Mouse (Mus musculus) macrophage (primary cell): ENCODE results near the gene Dock4. TPM values are rescaled to one million over a fixed set of nuclear protein-coding genes. Genes with fewer than 3 reads are reported as not detected.

Source experiments
- H3K27ac ChIP-seq: fragments of 350-480 bp; formaldehyde crosslinking; 2 replicates; pipeline ENCODE4 v1.9.0; 2021
- H3K36me3 ChIP-seq: fragments of 350-480 bp; formaldehyde crosslinking; 2 replicates; pipeline ENCODE4 v1.9.0; 2021; ENCODE audit errors: inconsistent target
- H3K4me3 ChIP-seq: fragments of 350-480 bp; formaldehyde crosslinking; 2 replicates; pipeline ENCODE4 v1.9.0; 2021; ENCODE audit errors: inconsistent target
- H3K79me2 ChIP-seq: fragments of 350-480 bp; formaldehyde crosslinking; 2 replicates; pipeline ENCODE4 v1.9.0; 2021; ENCODE audit errors: inconsistent target
- WGBS: methylation state at CpG from one replicate; pipeline ENCODE4 v1.1.7; 2026; ENCODE audit warnings: inconsistent platforms; ENCODE audit not compliant: missing documents; 5-methylcytosine and 5-hydroxymethylcytosine counted together
- polyA plus RNA-seq: library from polyadenylated mRNA; stranded (reverse); fragments of 250-400 nt; gene quantifications from 3 replicates; pipeline ENCODE4 v1.2.4, GENCODE M21; 2018; ENCODE audit warnings: inconsistent platforms

The Dock4 gene
- polyA plus RNA-seq, 1 experiment from 2014 or later = 4.8 TPM

- Histone ChIP-seq H3K36me3 (no peaks in the 10 kb centered on the region), H3K27ac (no peak overlapping the region), H3K4me3 (no peak overlapping the region), H3K79me2 (peaks cover 83% of the 10 kb centered on the region; the same call in 1 of the 2 replicates)
- WGBS = 88% methylated on average over 7 of the region's 8 CpGs
These were observed 62.7 kb downstream of the Dock4 start for GRCm38 (mm10) chr12:40508416-40508815.

DNA sequence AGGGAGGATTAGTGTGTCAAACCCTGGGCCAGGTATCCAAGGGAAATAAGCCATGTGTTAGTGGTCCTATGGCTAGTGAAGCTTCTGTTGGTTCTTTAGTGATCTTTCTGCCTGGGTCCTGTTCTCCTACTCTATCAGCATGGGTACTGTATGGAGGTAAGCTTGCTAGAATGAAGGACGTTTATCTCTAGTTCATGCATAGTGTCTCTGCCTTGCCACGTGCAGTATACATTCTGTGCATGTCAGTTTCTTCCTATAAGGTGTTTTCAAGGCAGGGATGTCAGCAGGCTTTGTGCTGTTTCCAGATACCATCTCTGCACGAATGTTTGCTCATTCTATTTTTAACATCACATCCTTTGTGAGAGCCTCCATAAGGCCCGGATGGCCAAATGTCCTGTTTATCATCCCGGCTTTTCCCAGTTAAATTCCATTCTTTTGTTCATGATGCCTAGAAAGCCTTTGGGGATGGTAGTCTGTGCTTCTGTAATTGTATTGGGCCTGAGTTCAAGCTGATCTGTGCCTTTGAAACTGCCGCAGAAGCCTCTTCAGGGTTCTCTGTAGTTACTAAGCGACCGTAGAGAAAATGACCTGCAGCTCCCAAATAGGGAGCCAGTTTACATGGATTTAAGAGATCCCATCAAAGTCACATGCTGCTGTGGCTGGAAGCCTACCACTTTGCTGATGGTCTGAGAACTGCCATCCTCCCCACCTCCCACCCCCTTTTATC lies 66.1 kb downstream of the Dock4 start:
- Histone ChIP-seq H3K4me3 (no peak overlapping the region), H3K36me3 (no peaks in the 10 kb centered on the region), H3K27ac (no peak overlapping the region), H3K79me2 (peaks cover 56% of the 10 kb centered on the region; the same call in 1 of the 2 replicates)
- WGBS = 88% methylated on average over 8 of the region's 8 CpGs

DNA sequence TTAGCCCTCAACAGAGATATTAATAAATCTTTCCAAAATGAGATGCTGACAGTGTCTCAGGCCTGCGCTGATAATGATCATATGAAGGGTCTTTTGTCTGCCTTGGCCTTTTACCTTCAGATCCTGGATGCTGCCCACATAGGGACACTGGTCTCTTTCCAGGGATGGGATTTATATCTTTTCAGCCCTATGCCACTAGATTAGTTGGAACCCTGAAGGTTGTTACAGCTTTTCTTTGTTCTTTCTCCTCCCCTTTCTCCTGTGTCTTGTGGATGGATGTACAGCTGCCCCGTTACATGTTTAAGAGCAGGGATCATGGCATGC lies 66.6 kb downstream of the Dock4 start:
- H3K79me2 ChIP-seq = peaks cover 50% of the 10 kb centered on the region; the same call in 1 of the 2 replicates
- WGBS = 95% methylated on average over 2 of the region's 2 CpGs
- no peaks in the 10 kb centered on the region for H3K36me3 ChIP-seq
- no peak overlapping the region for H3K4me3 ChIP-seq
- no peak overlapping the region for H3K27ac ChIP-seq

DNA sequence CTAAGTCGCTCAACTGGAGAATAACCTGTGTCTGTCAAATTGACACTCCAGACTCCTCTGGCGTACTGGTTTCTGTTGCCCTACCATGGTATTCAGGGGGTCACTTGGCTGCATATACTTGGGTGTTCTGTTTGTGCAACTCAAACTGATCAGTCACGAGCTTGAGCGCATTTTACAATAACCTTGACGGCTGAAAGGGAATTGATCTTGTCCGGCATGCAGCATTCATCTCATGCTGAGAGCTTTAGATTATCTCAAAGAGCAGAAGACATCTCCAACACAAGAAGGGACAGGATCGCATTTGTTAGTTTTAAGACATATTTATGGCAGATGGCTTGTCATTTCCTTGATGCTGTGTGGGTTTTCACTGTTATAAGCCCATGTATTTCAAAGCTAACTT lies 67.2 kb downstream of the Dock4 start:
- Histone ChIP-seq H3K36me3 (no peaks in the 10 kb centered on the region), H3K79me2 (peaks cover 48% of the 10 kb centered on the region; the same call in 1 of the 2 replicates), H3K27ac (no peak overlapping the region), H3K4me3 (no peak overlapping the region)
- WGBS = 97% methylated on average over 7 of the region's 7 CpGs

GRCm38 (mm10) chr12:40514021-40514420 lies 68.3 kb downstream of the Dock4 start:
- no peak overlapping the region for H3K4me3 ChIP-seq
- 90% methylated on average over 6 of the region's 6 CpGs for WGBS

DNA sequence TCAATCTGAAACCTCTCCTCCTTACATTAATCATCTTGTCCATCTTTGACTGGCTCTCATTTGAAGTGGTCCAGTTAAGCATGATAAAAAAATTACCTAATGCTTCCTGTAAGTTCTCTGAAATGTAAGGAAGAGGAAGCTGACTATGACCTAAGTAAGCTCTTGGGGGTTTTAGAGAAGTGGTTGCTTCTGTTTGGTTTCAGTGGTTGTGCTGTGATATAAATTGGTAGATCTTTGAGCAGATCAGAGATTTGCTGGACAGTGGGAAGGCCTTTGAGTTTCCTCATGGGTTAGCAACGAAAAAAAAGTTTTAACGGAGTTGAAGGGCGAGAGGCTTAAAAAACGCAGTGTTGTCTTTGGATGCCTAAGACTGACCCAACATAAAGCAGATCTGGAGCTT lies 76.7 kb downstream of the Dock4 start:
- WGBS = 17% methylated on average over 4 of the region's 4 CpGs
- Histone ChIP-seq H3K4me3 (no peak overlapping the region; the same call in 1 of the 2 replicates), H3K27ac (peak overlapping the region; percentile 81), H3K36me3 (no peaks in the 10 kb centered on the region), H3K79me2 (peaks cover 20% of the 10 kb centered on the region; the same call in 1 of the 2 replicates)

More at GRCm38 (mm10) chr12:40514021-40514420, 68.3 kb downstream of the Dock4 start:
- Histone ChIP-seq H3K36me3 (no peaks in the 10 kb centered on the region), H3K27ac (no peak overlapping the region), H3K79me2 (peaks cover 40% of the 10 kb centered on the region; the same call in 1 of the 2 replicates)

DNA sequence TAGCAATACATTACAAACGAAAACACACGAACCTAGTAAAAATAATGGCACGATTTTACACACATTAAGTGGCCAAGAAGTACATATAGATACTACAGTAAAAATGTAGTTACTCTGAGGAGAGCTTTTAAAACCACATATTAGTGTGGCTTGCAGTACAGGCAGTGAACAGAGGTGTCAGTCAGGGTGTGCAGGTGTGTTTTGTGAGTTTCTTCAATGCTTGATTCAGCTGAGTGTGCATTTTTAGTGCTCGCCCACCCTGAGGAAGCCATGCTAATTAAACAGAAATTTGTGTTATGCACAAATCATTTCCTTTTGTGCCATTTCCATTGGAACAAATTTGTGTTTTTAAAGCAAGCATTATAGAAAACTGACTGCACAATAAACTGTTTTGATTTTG lies 77.3 kb downstream of the Dock4 start:
- Histone ChIP-seq H3K27ac (peak overlapping the region; percentile 81), H3K36me3 (no peaks in the 10 kb centered on the region), H3K4me3 (no peak overlapping the region; the same call in 1 of the 2 replicates), H3K79me2 (peaks cover 25% of the 10 kb centered on the region; the same call in 1 of the 2 replicates)
- WGBS = 83% methylated on average over 4 of the region's 4 CpGs

GRCm38 (mm10) chr12:40525045-40525444 lies 79.3 kb downstream of the Dock4 start:
- Histone ChIP-seq H3K36me3 (no peaks in the 10 kb centered on the region), H3K4me3 (no peak overlapping the region), H3K79me2 (peaks cover 41% of the 10 kb centered on the region; the same call in 1 of the 2 replicates), H3K27ac (no peak overlapping the region)
- WGBS = 87% methylated on average over 3 of the region's 3 CpGs

- Histone ChIP-seq H3K79me2 (peaks cover 59% of the 10 kb centered on the region), H3K36me3 (no peaks in the 10 kb centered on the region), H3K4me3 (peak overlapping the region; percentile 16; the same call in 1 of the 2 replicates), H3K27ac (peak overlapping the region; percentile 77)
- 10% methylated on average over 9 of the region's 9 CpGs for WGBS
These were observed 90.2 kb downstream of the Dock4 start for GRCm38 (mm10) chr12:40535655-40536618.

DNA sequence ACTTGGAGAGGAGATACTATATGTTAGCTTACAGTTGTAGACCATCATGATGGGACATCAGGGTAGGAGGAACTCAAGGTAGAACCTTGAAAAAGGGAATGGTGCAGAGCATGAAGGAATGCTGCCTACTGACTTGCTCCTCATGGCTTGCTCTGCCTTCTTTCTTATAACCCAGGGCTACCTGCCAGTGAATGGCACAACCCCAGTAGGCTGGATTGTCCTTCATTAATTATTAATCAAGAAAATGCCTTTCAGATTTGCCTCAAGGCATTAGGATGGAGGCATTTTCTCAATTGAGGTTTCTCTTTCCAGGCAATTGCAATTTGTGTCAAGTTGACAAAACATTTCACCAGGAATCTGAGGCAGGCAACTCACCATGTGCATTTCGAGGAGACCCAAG lies 92.1 kb downstream of the Dock4 start:
- Histone ChIP-seq H3K36me3 (no peaks in the 10 kb centered on the region), H3K27ac (no peak overlapping the region), H3K4me3 (no peak overlapping the region), H3K79me2 (peaks cover 62% of the 10 kb centered on the region)
- 100% methylated on average over 1 of the region's 1 CpGs for WGBS

GRCm38 (mm10) chr12:40538318-40538717 lies 92.6 kb downstream of the Dock4 start:
- peaks cover 58% of the 10 kb centered on the region for H3K79me2 ChIP-seq
- H3K4me3 ChIP-seq = no peak overlapping the region
- no peak overlapping the region for H3K27ac ChIP-seq
- no peaks in the 10 kb centered on the region for H3K36me3 ChIP-seq
- WGBS = 64% methylated on average over 6 of the region's 6 CpGs

GRCm38 (mm10) chr12:40538780-40539179 lies 93.0 kb downstream of the Dock4 start:
- H3K27ac ChIP-seq = no peak overlapping the region
- H3K4me3 ChIP-seq = no peak overlapping the region
- peaks cover 53% of the 10 kb centered on the region for H3K79me2 ChIP-seq
- WGBS = 92% methylated on average over 6 of the region's 6 CpGs
- no peaks in the 10 kb centered on the region for H3K36me3 ChIP-seq

GRCm38 (mm10) chr12:40544273-40544672 lies 98.5 kb downstream of the Dock4 start:
- WGBS = 62% methylated on average over 3 of the region's 3 CpGs
- Histone ChIP-seq H3K79me2 (peaks cover 51% of the 10 kb centered on the region; the same call in 1 of the 2 replicates), H3K4me3 (no peak overlapping the region), H3K27ac (no peak overlapping the region), H3K36me3 (no peaks in the 10 kb centered on the region)

GRCm38 (mm10) chr12:40546827-40547226 lies 101.1 kb downstream of the Dock4 start:
- Histone ChIP-seq H3K4me3 (no peak overlapping the region), H3K36me3 (no peaks in the 10 kb centered on the region), H3K27ac (no peak overlapping the region), H3K79me2 (peaks cover 41% of the 10 kb centered on the region; the same call in 1 of the 2 replicates)
- WGBS = 92% methylated on average over 5 of the region's 5 CpGs
